Mouse (Mus musculus) lung, embryonic 15.5 days (tissue): ENCODE measurements at regions not wholly inside any gene's neighbourhood (a gene's known extent, or its start where the extent isn't known, plus 50 kb on each side); places are given as distances from the start of the nearest gene placed in this dataset.
A peak's percentile ranks its signal among the peaks of the same experiment; 100 is the strongest.

Experiments
- ATAC-seq: fragments of 200-750 bp; cut with Nextera tagmentation; 2 replicates; pipeline ENCODE4 v1.8.0; 2017; ENCODE audit warnings: moderate number of reproducible peaks, borderline replicate concordance; ENCODE audit not compliant: low FRiP score, low TSS enrichment; ENCODE audit errors: extremely low read depth
- H3K27ac ChIP-seq: fragments of 300-500 bp; sonication (generic); 2 replicates; pipeline ENCODE4 v1.5.1; 2015; ENCODE audit warnings: moderate library complexity, mild to moderate bottlenecking, inconsistent platforms
- H3K27me3 ChIP-seq: fragments of 300-500 bp; sonication (generic); 2 replicates; pipeline ENCODE4 v1.6.1; 2015; ENCODE audit warnings: inconsistent platforms
- H3K36me3 ChIP-seq: fragments of 300-500 bp; sonication (generic); 2 replicates; pipeline ENCODE4 v1.6.1; 2015; ENCODE audit warnings: inconsistent platforms
- H3K4me1 ChIP-seq: fragments of 300-500 bp; sonication (generic); 2 replicates; pipeline ENCODE4 v1.6.1; 2015; ENCODE audit warnings: inconsistent platforms
- H3K4me2 ChIP-seq: fragments of 300-500 bp; sonication (generic); 2 replicates; pipeline ENCODE4 v1.6.1; 2015; ENCODE audit warnings: inconsistent platforms, mild to moderate bottlenecking, moderate library complexity
- H3K4me3 ChIP-seq: fragments of 300-500 bp; sonication (generic); 2 replicates; pipeline ENCODE4 v1.5.1; 2015; ENCODE audit warnings: mild to moderate bottlenecking, inconsistent platforms
- H3K9ac ChIP-seq: fragments of 300-500 bp; sonication (generic); 2 replicates; pipeline ENCODE4 v1.6.1; 2015; ENCODE audit warnings: inconsistent platforms
- H3K9me3 ChIP-seq: fragments of 300-500 bp; sonication (generic); 2 replicates; pipeline ENCODE4 v1.6.1; 2016; ENCODE audit warnings: inconsistent platforms
- WGBS: fragments of 180-500 bp; shearing (Covaris S2); methylation state at CpG from one replicate; pipeline ENCODE4 v1.1.7; 2015; 5-methylcytosine and 5-hydroxymethylcytosine counted together

GRCm38 (mm10) chr2:12049972-12050371 lies 251.8 kb downstream of the Itga8 start:
- ATAC-seq: no peak
- no peaks in the 10 kb centered on the region for H3K36me3 ChIP-seq
- H3K4me3 ChIP-seq: no peak overlapping the region
- no peaks in the 10 kb centered on the region for H3K27me3 ChIP-seq
- H3K9ac ChIP-seq: no peak overlapping the region
- no peaks in the 10 kb centered on the region for H3K9me3 ChIP-seq
- no peak overlapping the region for H3K27ac ChIP-seq
- H3K4me1 ChIP-seq: peaks cover 9% of the 10 kb centered on the region
- no peak overlapping the region for H3K4me2 ChIP-seq

GRCm38 (mm10) chr2:12053404-12054164 lies 248.1 kb downstream of the Itga8 start:
- Histone ChIP-seq H3K4me2 (no peak overlapping the region), H3K27ac (peak overlapping the region; percentile 50; the same call in 1 of the 2 replicates), H3K36me3 (no peaks in the 10 kb centered on the region), H3K9ac (no peak overlapping the region), H3K27me3 (no peaks in the 10 kb centered on the region), H3K4me1 (peaks cover 9% of the 10 kb centered on the region), H3K4me3 (no peak overlapping the region), H3K9me3 (no peaks in the 10 kb centered on the region)
- ATAC-seq: no peak
- 30% methylated on average over 8 of the region's 8 CpGs for WGBS

GRCm38 (mm10) chr2:12054165-12054500 lies 247.6 kb downstream of the Itga8 start:
- Histone ChIP-seq H3K9me3 (no peaks in the 10 kb centered on the region), H3K36me3 (no peaks in the 10 kb centered on the region), H3K4me3 (no peak overlapping the region), H3K4me1 (peaks cover 9% of the 10 kb centered on the region), H3K27ac (no peak overlapping the region), H3K4me2 (no peak overlapping the region), H3K27me3 (no peaks in the 10 kb centered on the region), H3K9ac (no peak overlapping the region)
- no peak for ATAC-seq
- WGBS: 36% methylated on average over 3 of the region's 3 CpGs
